Mouse (Mus musculus) kidney, adult 2 months (tissue): ENCODE results near the gene Zfp182.

Source experiments
- CTCF ChIP-seq: fragments of 200-500 bp; conservative IDR thresholded peaks from 2 replicates; pipeline ENCODE4 v1.5.1; 2011; ENCODE audit warnings: low read depth, mild to moderate bottlenecking, control low read depth, low read length, moderate library complexity, mixed read lengths; ENCODE audit not compliant: insufficient read depth, insufficient read length
- POLR2A ChIP-seq: fragments of 200-500 bp; IDR thresholded peaks from one replicate; pipeline ENCODE4 v1.6.1; 2011; ENCODE audit warnings: low read depth, low read length, control low read depth

- TF ChIP-seq CTCF (no peak), POLR2A (no peak)
Measured at GRCm38 (mm10) chrX:21068106-21068505, 6.0 kb upstream of the Zfp182 start, which contains the start of gene Spaca5.
